Mouse (Mus musculus) MEL-GATA-1-ER (cell line): ENCODE measurements around the gene Bicra.

Experiments
- DNase-seq: peaks from one replicate; pipeline ENCODE4 v3.0.0-alpha.2; 2012; ENCODE audit warnings: low read depth; ENCODE audit errors: extremely low read depth

Bicra gene

GRCm38 (mm10) chr7:16047338-16048146 lies at the start of gene Bicra:
TSS of gene Bicra (minus strand) at chr7:16047921.
- DNase-seq, result peak; percentile 64

- no peak for DNase-seq
Measured at GRCm38 (mm10) chr7:16094592-16094991, 46.9 kb upstream of the Bicra start.

DNA sequence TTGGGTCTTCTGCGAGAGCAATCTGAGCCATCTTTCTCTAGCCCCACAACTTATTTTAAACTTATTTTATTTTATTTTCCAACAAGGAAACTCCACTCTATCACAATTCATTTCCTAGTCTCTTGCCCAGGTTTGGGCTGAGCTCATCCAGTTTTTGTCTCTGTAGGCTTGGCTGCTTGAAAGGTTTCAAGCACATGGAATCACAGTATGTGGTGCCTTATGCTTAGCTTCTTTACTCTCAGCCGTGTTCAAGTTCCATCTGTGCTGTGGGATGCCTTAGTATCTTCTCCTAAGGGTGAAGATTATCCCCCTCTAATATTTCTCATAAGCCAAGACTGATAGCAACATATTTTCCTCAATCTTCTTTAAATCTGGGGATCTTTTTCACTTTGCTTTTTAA lies 39.9 kb upstream of the Bicra start:
- no peak for DNase-seq

DNA sequence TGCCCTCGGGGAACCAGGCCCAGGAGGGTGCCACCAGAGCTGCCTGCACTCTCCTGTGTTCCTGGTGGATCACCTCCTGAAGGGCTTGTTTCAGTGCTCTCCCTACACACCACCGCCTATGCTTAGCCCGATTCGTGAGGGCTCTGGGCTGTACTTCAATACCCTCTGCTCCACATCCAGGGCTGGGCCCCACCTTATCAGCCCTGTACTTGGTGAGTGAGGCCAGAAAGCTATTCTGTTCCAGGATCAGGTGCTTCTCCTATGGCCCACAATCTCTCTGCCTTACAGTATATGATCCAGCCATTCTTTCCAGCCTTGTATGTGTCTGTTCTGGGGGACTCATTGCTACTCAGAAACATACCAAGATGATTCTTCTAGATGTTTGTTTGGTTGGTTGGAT lies 35.6 kb upstream of the Bicra start:
- no peak for DNase-seq

DNA sequence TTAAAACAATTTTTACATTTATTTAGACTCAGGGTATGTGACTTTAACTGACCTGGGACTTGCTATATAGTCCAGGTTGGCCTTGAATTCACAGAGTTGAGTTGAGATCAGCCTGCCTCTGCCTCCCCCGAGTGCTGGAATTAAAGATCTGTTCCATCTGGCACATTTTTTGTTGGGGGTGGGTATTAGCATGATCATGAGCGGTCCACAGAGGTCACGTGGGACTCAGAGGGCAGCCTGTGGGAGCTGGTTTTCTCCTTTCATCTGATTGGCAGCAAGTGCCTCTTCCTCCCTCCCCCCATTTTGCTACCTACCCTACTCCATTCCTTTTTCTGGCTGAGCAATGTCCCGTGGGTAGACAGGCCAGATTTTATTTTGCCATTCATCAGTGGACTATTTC lies 32.9 kb upstream of the Bicra start:
- no peak for DNase-seq

GRCm38 (mm10) chr7:16079947-16080346 lies 32.2 kb upstream of the Bicra start:
- no peak for DNase-seq

DNA sequence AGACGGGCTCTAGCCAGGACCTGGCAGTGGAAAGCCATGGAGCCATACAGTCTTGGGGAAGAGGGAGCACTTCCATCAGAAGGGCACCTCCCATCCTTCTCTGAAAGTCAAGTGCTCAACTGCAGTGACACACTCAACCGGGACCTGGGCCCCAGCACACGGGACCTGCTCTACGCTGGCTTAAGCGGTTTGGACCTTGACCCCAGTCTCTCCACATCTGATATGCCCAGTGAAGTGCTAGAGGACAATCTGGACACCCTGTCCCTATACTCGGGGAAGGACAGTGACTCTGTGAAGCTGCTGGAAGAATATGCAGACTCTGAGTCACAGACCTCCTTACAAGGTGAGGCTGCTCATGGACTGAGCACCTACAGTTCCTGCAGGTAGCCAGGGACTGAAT lies 24.2 kb upstream of the Bicra start:
- DNase-seq, result no peak

DNA sequence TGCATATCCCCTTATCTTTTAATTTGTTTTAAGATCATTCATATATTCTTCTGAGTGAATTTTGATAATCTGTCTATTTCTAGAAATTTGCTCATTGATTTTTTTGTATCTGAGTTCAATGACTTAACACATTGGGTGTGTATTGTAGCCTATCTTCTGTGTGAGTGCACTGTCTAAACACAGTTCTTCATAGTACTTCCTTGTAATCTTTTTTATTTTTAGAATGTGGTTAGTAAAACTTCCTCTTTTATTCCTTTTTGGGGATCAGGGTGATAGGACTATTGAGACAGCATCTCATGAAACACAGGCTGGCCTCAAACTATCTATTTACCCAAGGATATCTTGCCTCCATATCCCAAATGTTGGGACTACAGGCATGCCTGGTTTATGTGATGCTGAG lies 23.1 kb upstream of the Bicra start:
- peak; percentile 44 for DNase-seq

- DNase-seq, result no peak
Measured at GRCm38 (mm10) chr7:16063490-16063889, 15.8 kb upstream of the Bicra start.

DNA sequence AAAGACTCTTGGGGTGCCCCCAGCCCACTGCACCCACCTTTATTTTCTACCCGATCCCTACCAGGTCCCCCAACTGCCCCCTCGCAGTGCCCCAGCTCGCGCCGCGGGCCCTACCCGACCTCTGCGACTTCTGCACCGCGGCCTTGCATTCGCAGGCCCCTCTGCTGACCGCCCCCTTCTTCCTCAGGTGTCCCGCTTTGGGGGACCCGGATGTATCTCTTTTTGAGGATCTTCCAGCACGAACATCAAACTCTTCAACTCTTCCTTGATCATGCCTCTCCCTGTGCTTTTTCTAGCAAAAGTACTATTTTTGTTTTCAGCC lies 14.3 kb upstream of the Bicra start:
- DNase-seq, result no peak

DNA sequence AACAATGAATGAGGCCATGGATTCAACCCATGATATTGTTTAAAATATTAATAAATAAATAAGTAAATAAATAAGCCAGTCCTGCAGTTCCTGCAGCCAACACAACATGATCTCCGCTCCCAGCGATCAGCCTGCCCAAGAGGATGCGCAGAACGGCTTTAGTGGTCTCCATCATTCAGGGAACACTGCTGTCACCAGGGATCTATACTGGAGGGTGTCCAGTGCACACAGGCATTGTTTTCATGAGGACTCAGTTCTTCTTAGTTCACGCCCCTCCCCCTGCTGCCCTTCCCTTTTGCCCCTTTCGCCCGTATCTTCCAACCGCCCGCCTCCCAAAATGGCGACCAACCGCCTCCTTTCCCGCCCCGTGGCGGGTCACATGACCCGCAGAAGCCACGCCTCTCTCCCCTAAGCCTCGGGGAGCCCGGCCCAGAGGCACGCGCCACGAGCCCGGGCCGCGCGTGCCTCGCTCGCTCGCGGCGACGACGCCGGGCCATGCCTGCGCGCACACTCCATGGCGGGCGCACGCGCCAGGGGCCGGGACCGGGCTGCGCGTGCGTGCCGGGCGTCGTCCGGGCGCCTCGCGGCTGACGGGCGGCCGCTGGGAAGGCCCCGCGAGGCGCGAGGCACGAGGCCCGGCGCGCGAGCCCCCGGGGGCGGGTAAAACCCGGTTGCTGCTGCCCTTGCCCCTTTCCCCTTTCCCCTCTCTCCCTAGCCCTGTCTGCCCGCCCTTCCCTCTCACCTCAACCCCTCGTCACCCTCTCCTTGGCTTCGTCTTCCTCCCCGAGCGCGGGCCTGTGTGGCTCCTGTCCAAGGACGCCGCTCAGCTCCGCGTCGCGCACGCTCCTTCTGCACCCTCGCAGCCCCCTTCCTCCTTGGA lies 13.7 kb upstream of the Bicra start, which contains the start of gene Zfp541:
Gene Zfp541, plus strand, starts transcription at position 596 of the 880 bp plus-strand sequence.
- DNase-seq, result no peak

DNA sequence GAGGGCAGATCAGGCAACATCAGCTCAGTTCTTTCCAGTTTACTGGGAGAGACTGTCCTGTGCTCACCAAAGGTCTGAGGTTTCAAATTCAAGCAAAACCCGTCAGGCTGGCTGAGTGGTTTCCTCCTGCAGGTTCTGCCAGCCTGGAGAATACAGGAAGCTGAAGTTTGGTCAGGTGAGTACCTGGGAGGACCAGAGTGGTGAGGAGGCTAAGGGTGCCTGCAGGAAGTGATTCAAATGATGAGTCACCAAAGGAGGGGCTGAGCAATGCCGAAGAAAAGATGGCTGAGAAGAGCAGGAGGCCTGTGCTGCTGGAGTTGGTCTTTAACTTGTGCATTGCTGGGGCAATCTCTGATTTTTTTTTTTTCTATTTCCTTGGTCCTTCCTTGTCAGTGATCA lies 9.4 kb upstream of the Bicra start:
- no peak for DNase-seq

DNA sequence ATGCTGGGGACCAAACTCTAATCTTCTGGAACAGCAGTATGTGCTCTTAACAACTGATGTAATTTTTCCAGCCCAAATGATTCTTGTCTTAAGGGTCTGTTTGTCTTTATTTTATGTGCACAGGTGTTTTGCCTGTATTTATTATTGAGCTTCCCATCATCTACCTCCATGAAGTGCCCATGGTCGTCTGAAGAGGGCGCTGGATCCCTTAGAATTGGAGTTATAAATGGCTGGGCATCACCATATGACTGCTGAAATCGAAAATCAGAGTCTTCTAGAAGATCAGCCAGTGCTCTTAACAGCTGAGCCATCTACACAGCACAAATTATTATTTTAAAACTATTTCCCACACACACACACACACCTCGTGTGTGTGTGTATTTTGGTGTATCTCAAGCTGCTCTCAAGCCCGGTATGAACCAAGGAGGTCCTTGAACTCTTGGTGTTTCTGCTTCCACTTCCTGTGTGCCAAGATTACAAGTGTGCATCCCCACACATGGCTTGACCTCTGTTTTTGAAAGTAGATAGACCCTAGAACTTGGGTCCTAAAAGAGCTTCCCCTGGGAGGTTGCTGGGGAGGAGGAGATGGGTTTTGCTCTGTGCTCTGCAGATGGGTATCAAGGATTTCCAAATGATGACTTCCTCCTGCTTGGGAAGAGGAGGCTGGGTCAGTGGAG lies 8.9 kb upstream of the Bicra start:
- DNase-seq, result peak; percentile 37

- no peak for DNase-seq
Measured at GRCm38 (mm10) chr7:16055665-16056064, 7.9 kb upstream of the Bicra start.

DNA sequence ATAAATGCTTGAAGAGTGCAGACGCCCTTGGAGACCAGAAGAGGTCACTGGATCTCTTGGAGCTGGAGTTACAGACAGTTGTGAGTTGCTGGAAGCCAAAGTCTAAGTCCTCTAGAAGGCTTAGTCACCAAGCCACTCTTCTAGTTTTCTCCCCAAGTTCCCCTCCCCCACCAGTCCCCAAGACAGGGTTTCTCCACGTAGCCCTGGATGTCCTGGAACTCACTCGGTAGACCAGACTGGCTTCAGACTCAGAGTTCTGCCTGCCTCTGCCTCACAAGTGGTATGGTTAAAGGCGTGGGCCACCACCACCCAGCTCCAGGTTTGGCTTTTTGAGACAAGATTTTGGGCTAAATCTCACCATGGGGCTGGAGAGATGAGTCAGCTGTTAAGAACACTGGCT lies 7.2 kb upstream of the Bicra start:
- DNase-seq, result no peak

GRCm38 (mm10) chr7:16053105-16053504 lies 5.4 kb upstream of the Bicra start:
- DNase-seq, result peak; percentile 63

GRCm38 (mm10) chr7:16052684-16053083 lies 5.0 kb upstream of the Bicra start:
- DNase-seq, result peak; percentile 96

GRCm38 (mm10) chr7:16051883-16052595 lies 4.3 kb upstream of the Bicra start:
- peak; percentile 87 for DNase-seq

DNA sequence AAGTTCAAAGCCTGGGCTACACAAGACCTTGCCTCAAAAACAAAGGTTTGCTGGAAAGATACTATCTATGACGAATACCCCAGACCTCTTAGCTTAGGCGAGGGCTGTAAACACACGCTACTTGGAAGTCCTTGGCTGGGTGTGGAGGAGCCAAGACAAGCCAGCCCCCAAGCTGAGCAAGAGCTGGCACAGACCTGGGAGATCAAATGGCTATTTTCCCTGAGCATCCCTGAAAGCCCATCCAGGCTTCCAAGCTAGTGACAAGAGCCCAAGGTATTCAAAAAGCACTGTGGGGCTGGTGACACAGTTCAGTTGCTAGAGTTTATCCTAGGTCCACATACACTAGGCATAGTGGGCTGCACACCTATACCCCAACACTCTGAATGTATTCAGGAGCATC lies 2.9 kb upstream of the Bicra start:
- no peak for DNase-seq

DNA sequence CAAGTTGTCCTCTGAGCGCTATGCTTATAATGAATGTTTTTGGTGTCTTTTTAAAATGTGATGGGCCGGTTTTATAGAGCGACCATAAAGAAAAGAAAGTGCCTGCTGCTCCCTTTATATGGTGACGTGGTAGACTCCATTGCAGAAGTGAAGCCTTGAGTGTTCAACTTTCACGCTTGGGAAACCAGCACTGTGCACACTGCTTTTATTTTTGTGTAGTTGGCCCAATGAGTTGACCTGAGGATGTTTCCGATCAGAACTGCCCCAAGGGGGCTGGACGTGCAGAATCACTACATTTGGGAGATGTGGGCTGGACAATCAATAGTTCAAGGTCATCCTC lies 1.8 kb upstream of the Bicra start:
- DNase-seq, result no peak
